Mouse (Mus musculus) spleen, adult 2 months (tissue): ENCODE measurements around the gene Polr1b.

Experiments
- CTCF ChIP-seq: fragments of 200-500 bp; IDR thresholded peaks from 2 replicates; pipeline ENCODE4 v1.5.1; 2011; ENCODE audit warnings: mild to moderate bottlenecking, inconsistent platforms; ENCODE audit not compliant: insufficient read depth, insufficient read length, insufficient replicate concordance; ENCODE audit errors: extremely low read depth
- POLR2A ChIP-seq: fragments of 200-500 bp; IDR thresholded peaks from 2 replicates; pipeline ENCODE4 v1.6.1; 2011; ENCODE audit warnings: low read depth, low read length, inconsistent platforms

- TF ChIP-seq CTCF: no peak
- no peak for TF ChIP-seq POLR2A
These were observed 50.3 kb downstream of the Polr1b start for GRCm38 (mm10) chr2:129151111-129151510.
